ENCODE assay signal across 12 mouse cellular contexts in the genomic region with DNA sequence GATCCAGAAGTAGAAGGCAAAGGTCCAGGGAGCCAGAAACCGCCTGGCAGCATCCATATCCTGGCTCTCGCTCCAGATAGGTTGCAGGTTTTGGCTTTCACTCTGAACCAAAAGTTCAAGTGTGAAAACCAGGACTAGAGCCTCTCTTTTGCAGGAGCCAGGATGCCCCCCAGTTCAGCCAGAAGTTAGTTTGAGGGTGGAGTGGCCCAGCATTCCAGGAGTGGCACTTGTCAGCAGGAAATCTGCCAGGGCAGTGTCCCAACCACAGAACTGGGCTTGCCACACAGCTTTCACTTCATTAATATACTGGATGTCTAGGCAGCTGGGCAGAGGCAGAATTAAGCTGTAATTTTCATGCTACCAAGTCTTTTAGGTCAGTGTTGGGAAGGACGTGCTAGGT.
A peak's percentile ranks its signal among the peaks of the same experiment; 100 is the strongest.
DNase-seq lines count a peak whose midpoint lies in the region; ATAC-seq lines count a peak whose summit lies in the region.
"Had no signal": no experiment of that assay in that cellular context is flagged by ENCODE, and none has a peak within 500 bp of the region (broad histone marks: within the 10 kb centered on the region; RNA-seq: fewer than 3 reads in every experiment).

No protein-coding gene starts in this region.

- no peak overlapping the region for H3K4me3 ChIP-seq in brown adipose tissue, adult 24 weeks (ENCODE audit: insufficient read depth, low read depth, low read length)
- H3K4me3 ChIP-seq in hindbrain, embryonic 14.5 days (replicated peaks; ENCODE audit: low read length): no peak overlapping the region
- H3K4me3 ChIP-seq: forebrain, embryonic 13.5 days; lung, embryonic 15.5 days had no signal

- H3K4me1 ChIP-seq in brown adipose tissue, adult 24 weeks (ENCODE audit: control insufficient read depth, insufficient read depth, insufficient read length, low read length): peaks cover 6% of the 10 kb centered on the region; the same call in 1 of the 2 replicates
- no peaks in the 10 kb centered on the region for H3K4me1 ChIP-seq in hindbrain, embryonic 14.5 days (replicated peaks; ENCODE audit: control insufficient read depth, insufficient read depth, low read length)

- no peaks in the 10 kb centered on the region for H3K27me3 ChIP-seq in hindbrain, embryonic 14.5 days (ENCODE audit: control insufficient read depth, insufficient read depth, low read length)
- H3K27me3 ChIP-seq: forebrain, embryonic 13.5 days; lung, embryonic 15.5 days had no signal

- 87% methylated on average over 3 of the region's 3 CpGs for WGBS in hindbrain, embryonic 14.5 days

- peak; percentile 41 for ATAC-seq in megakaryocyte, adult 5-6 weeks (ENCODE audit: poor library complexity, severe bottlenecking)
- ATAC-seq in hindbrain, embryonic 14.5 days (ENCODE audit: low FRiP score): no peak
- ATAC-seq: forebrain, embryonic 13.5 days had no signal

- no peaks in the 10 kb centered on the region for H3K9me3 ChIP-seq in hindbrain, embryonic 14.5 days (ENCODE audit: control insufficient read depth, low read length)
- H3K9me3 ChIP-seq: forebrain, embryonic 13.5 days; G1E; lung, embryonic 15.5 days had no signal

- intact Hi-C loops in heart, postnatal 25 days (cut with DNase I): no loop called here
- intact Hi-C loops in left cerebral cortex, postnatal 10 days (cut with DNase I): no loop called here

- no peak overlapping the region for H3K9ac ChIP-seq in hindbrain, embryonic 14.5 days
- H3K9ac ChIP-seq: forebrain, embryonic 13.5 days; lung, embryonic 15.5 days had no signal

- no peaks in the 10 kb centered on the region for H3K36me3 ChIP-seq in hindbrain, embryonic 14.5 days (replicated peaks; ENCODE audit: control insufficient read depth, insufficient read depth)
- H3K36me3 ChIP-seq: G1E; lung, embryonic 15.5 days had no signal

- peak overlapping the region; percentile 59 for H3K27ac ChIP-seq in brown adipose tissue, adult 24 weeks (replicated peaks; ENCODE audit: low read depth, low read length)
- H3K27ac ChIP-seq in hindbrain, embryonic 14.5 days: no peak overlapping the region
- H3K27ac ChIP-seq: forebrain, embryonic 13.5 days; lung, embryonic 15.5 days had no signal

- peak; percentile 17 to 24 for DNase-seq in layer of hippocampus, postnatal 10 days (ENCODE audit: low spot score in 2 of 2)
- DNase-seq in layer of hippocampus, adult 8-10 months (ENCODE audit: low spot score in 2 of 2): no peak
- DNase-seq in heart, postnatal 25 days (ENCODE audit: low spot score): peak; percentile 53
- DNase-seq in yolk sac, embryonic 10.5 days (ENCODE audit: low spot score): no peak
- no peak for DNase-seq in hindbrain, embryonic 14.5 days (ENCODE audit: low spot score)
- DNase-seq in left cerebral cortex, postnatal 10 days (ENCODE audit: extremely low spot score in 1 of 2, low spot score in 2 of 2): no peak
- DNase-seq: layer of hippocampus, postnatal 36 days had no signal

- no peak overlapping the region for H3K4me2 ChIP-seq in hindbrain, embryonic 14.5 days (replicated peaks)
- H3K4me2 ChIP-seq: forebrain, embryonic 13.5 days; lung, embryonic 15.5 days had no signal

Comparison
In these comparisons a context has a peak if more than half of its experiments do, and no peak if none do; other contexts are left out.
1. DNase-seq: peak in layer of hippocampus, postnatal 10 days (2 of 2) and heart, postnatal 25 days (single experiment); none in layer of hippocampus, adult 8-10 months (0 of 2), yolk sac, embryonic 10.5 days (single experiment), hindbrain, embryonic 14.5 days (single experiment) and left cerebral cortex, postnatal 10 days (0 of 2).